Mouse (Mus musculus) midbrain, embryonic 16.5 days (tissue): Measurements from ENCODE around the gene Srms. TPM values are rescaled to one million over a fixed set of nuclear protein-coding genes. Genes with fewer than 3 reads are reported as not detected.

Experiments
- polyA plus RNA-seq: library from polyadenylated mRNA; unstranded; fragments of >200 nt; fragmentation: Nextera tagmentation; extraction: Ambion mirVana; gene quantifications from 2 replicates; pipeline ENCODE4 v1.2.1, GENCODE M21; 2015

Gene Srms
- polyA plus RNA-seq, 1 experiment from 2014 or later = 0.20 TPM

Other genes starting within 250 kb of the Srms start
- gene Arfgap1, start 246.0 kb downstream of the Srms start, polyA plus RNA-seq = 125 and 130 TPM in 2 replicates
- 0.11 and 0.19 TPM in 2 replicates for gene Col20a1, start 226.7 kb downstream of the Srms start, polyA plus RNA-seq
- gene Chrna4, start 169.6 kb downstream of the Srms start, polyA plus RNA-seq = 46.9 and 48.3 TPM in 2 replicates
- 50.2 and 50.8 TPM in 2 replicates for gene Kcnq2, start 77.9 kb downstream of the Srms start, polyA plus RNA-seq
- gene Eef1a2, start 56.2 kb downstream of the Srms start, polyA plus RNA-seq = 10.0 and 11.0 TPM in 2 replicates
- gene Ppdpf, start 25.9 kb downstream of the Srms start, polyA plus RNA-seq = 407 and 408 TPM in 2 replicates
- not detected in 2 replicates for gene Ptk6, start 10.4 kb downstream of the Srms start, polyA plus RNA-seq
- gene Fndc11, start 6.8 kb upstream of the Srms start, polyA plus RNA-seq = 0.41 and 0.42 TPM in 2 replicates
- gene Helz2, start 28.8 kb upstream of the Srms start, polyA plus RNA-seq = 0.32 and 0.44 TPM in 2 replicates
- gene Gmeb2, start 74.8 kb upstream of the Srms start, polyA plus RNA-seq = 16.3 and 17.6 TPM in 2 replicates
- gene Stmn3, start 101.3 kb upstream of the Srms start, polyA plus RNA-seq = 1,527 and 1,727 TPM in 2 replicates
- 38.8 and 48.8 TPM in 2 replicates for gene Rtel1, start 106.6 kb upstream of the Srms start, polyA plus RNA-seq
- gene Zgpat, start 151.7 kb upstream of the Srms start, polyA plus RNA-seq = 88.7 and 94.5 TPM in 2 replicates
- gene Arfrp1, start 152.2 kb upstream of the Srms start, polyA plus RNA-seq = 84.7 and 93.0 TPM in 2 replicates
- gene Lime1, start 166.9 kb upstream of the Srms start, polyA plus RNA-seq = 61.4 and 65.9 TPM in 2 replicates
- 21.6 and 26.2 TPM in 2 replicates for gene Zbtb46, start 246.2 kb upstream of the Srms start, polyA plus RNA-seq